Mouse (Mus musculus) lung, postnatal 4 days (tissue): Measurements from ENCODE around the gene Phlda3.
A peak's percentile ranks its signal among the peaks of the same experiment; 100 is the strongest.

Source experiments
- DNase-seq, 2 experiments: peaks; one replicate each; pipeline ENCODE4 v3.0.0; 2021

Phlda3 gene

GRCm38 (mm10) chr1:135760216-135760615 lies 5.7 kb upstream of the Phlda3 start:
- DNase-seq = no peak

GRCm38 (mm10) chr1:135761728-135762127 lies 4.2 kb upstream of the Phlda3 start:
- no peak for DNase-seq

GRCm38 (mm10) chr1:135763503-135764205 lies 2.3 kb upstream of the Phlda3 start:
- peak in 1 of 2 experiments; percentile 81 for DNase-seq

GRCm38 (mm10) chr1:135764206-135764528 lies 1.8 kb upstream of the Phlda3 start:
- DNase-seq = no peak

GRCm38 (mm10) chr1:135766592-135767306 lies 830 bp downstream of the Phlda3 start:
- DNase-seq = no peak

GRCm38 (mm10) chr1:135767324-135767890 lies 1.5 kb downstream of the Phlda3 start:
- no peak for DNase-seq

- no peak for DNase-seq
These were observed 2.5 kb downstream of the Phlda3 start for GRCm38 (mm10) chr1:135768400-135768799.

GRCm38 (mm10) chr1:135770237-135770636 lies 4.3 kb downstream of the Phlda3 start:
- DNase-seq = no peak

- peak; percentile 65 to 74 for DNase-seq
These were observed 5.1 kb downstream of the Phlda3 start for GRCm38 (mm10) chr1:135770896-135771572.

- no peak for DNase-seq
These were observed 5.7 kb downstream of the Phlda3 start for GRCm38 (mm10) chr1:135771573-135771970.

GRCm38 (mm10) chr1:135776596-135776995 lies 10.7 kb downstream of the Phlda3 start:
- no peak for DNase-seq

GRCm38 (mm10) chr1:135777046-135777445 lies 11.1 kb downstream of the Phlda3 start:
- DNase-seq = no peak

GRCm38 (mm10) chr1:135778780-135779535 lies 13.0 kb downstream of the Phlda3 start, which contains the start of gene Tnni1:
Gene Tnni1 (plus strand): TSS chr1:135779434.
- DNase-seq = peak; percentile 54 to 67

- no peak for DNase-seq
These were observed 14.7 kb downstream of the Phlda3 start for GRCm38 (mm10) chr1:135780649-135781048.

GRCm38 (mm10) chr1:135781220-135781619 lies 15.3 kb downstream of the Phlda3 start:
- peak; percentile 78 to 85 for DNase-seq

GRCm38 (mm10) chr1:135782816-135783215 lies 16.9 kb downstream of the Phlda3 start:
- DNase-seq = peak; percentile 50 to 65

GRCm38 (mm10) chr1:135787799-135788198 lies 21.9 kb downstream of the Phlda3 start:
- DNase-seq = peak; percentile 73 to 86

GRCm38 (mm10) chr1:135788708-135789107 lies 22.8 kb downstream of the Phlda3 start:
- DNase-seq = peak; percentile 49 to 58

GRCm38 (mm10) chr1:135789815-135790214 lies 23.9 kb downstream of the Phlda3 start:
- DNase-seq = peak; percentile 68 to 84

- DNase-seq = no peak
These were observed 26.4 kb downstream of the Phlda3 start for GRCm38 (mm10) chr1:135792143-135792939.

GRCm38 (mm10) chr1:135793370-135794215 lies 27.7 kb downstream of the Phlda3 start:
- peak; percentile 61 to 64 for DNase-seq
